ENCODE assay signal across 8 mouse cellular contexts in genomic region chrX:101273875-101274738, GRCm38 (mm10). TPM values are rescaled to one million over a fixed set of nuclear protein-coding genes. Genes with fewer than 3 reads are reported as not detected.
DNase-seq lines count a peak whose midpoint lies in the region; ATAC-seq and TF ChIP-seq lines count a peak whose summit lies in the region.

TSS of gene Med12 (plus strand) at chrX:101274030.

- peak; percentile 90 for DNase-seq in 416B (ENCODE audit: low read depth)
- peak; percentile 90 to 92 for DNase-seq in heart, adult 9 months (ENCODE audit: low spot score in 2 of 2)
- DNase-seq in monocyte, adult 2 months (ENCODE audit: low read depth in 1 of 2, low spot score in 2 of 2) = peak; percentile 53 to 78
- peak; percentile 93 to 94 for DNase-seq in spleen, postnatal 36 days (ENCODE audit: low spot score in 2 of 2)

- H3K4me3 ChIP-seq in bone marrow, adult 2 months (replicated peaks; ENCODE audit: control insufficient read depth, low read depth, low read length) = peak within 1 kb of the TSS; percentile 90
- peak within 1 kb of the TSS; percentile 57 for H3K4me3 ChIP-seq in embryonic facial prominence, embryonic 15.5 days (replicated peaks)
- peak within 1 kb of the TSS; percentile 51 for H3K4me3 ChIP-seq in kidney, embryonic 14.5 days (ENCODE audit: low read length)
- H3K4me3 ChIP-seq in limb, embryonic 15.5 days = peak within 1 kb of the TSS; percentile 52

- H3K4me1 ChIP-seq in bone marrow, adult 2 months (ENCODE audit: control insufficient read depth, insufficient read depth, low read length) = no peaks in the 10 kb centered on the region; the same call in 1 of the 2 replicates
- no peaks in the 10 kb centered on the region for H3K4me1 ChIP-seq in embryonic facial prominence, embryonic 15.5 days
- no peaks in the 10 kb centered on the region for H3K4me1 ChIP-seq in kidney, embryonic 14.5 days (ENCODE audit: control insufficient read depth, insufficient read depth, low read length)
- no peaks in the 10 kb centered on the region for H3K4me1 ChIP-seq in limb, embryonic 15.5 days

- H3K9ac ChIP-seq in embryonic facial prominence, embryonic 15.5 days = peak within 1 kb of the TSS; percentile 51; the same call in 1 of the 2 replicates
- H3K9ac ChIP-seq in kidney, embryonic 14.5 days (ENCODE audit: low read depth, low read length) = peak within 1 kb of the TSS; percentile 62
- H3K9ac ChIP-seq in limb, embryonic 15.5 days = peak within 1 kb of the TSS; percentile 44

- peaks cover 12% of the 10 kb centered on the region; the same call in 1 of the 2 replicates for H3K36me3 ChIP-seq in embryonic facial prominence, embryonic 15.5 days
- peaks cover 11% of the 10 kb centered on the region; the same call in 1 of the 2 replicates for H3K36me3 ChIP-seq in kidney, embryonic 14.5 days (ENCODE audit: control insufficient read depth, insufficient read depth, low read length)
- H3K36me3 ChIP-seq in limb, embryonic 15.5 days = peaks cover 11% of the 10 kb centered on the region; the same call in 1 of the 2 replicates

- ATAC-seq in embryonic facial prominence, embryonic 15.5 days (ENCODE audit: insufficient number of reproducible peaks, low FRiP score, low TSS enrichment, low read depth) = peak; percentile 97
- peak; percentile 98 for ATAC-seq in kidney, embryonic 14.5 days (ENCODE audit: low FRiP score, low TSS enrichment)
- ATAC-seq in limb, embryonic 15.5 days (ENCODE audit: insufficient number of reproducible peaks, low FRiP score, low TSS enrichment, low read depth) = peak; percentile 98

- TF ChIP-seq CTCF in bone marrow, adult 2 months (IDR thresholded peaks at IDR 0.05; ENCODE audit: control insufficient read depth, insufficient read depth, low read length) = no peak

- no peaks in the 10 kb centered on the region for H3K27me3 ChIP-seq in embryonic facial prominence, embryonic 15.5 days
- H3K27me3 ChIP-seq in kidney, embryonic 14.5 days (ENCODE audit: control insufficient read depth, insufficient read depth, low read length) = no peaks in the 10 kb centered on the region; the same call in 1 of the 2 replicates
- H3K27me3 ChIP-seq in limb, embryonic 15.5 days = peaks cover 23% of the 10 kb centered on the region

- H3K4me2 ChIP-seq in embryonic facial prominence, embryonic 15.5 days (replicated peaks) = peak within 1 kb of the TSS; percentile 47
- peak within 1 kb of the TSS; percentile 44 for H3K4me2 ChIP-seq in kidney, embryonic 14.5 days (replicated peaks; ENCODE audit: low read depth, low read length)
- H3K4me2 ChIP-seq in limb, embryonic 15.5 days = peak within 1 kb of the TSS; percentile 40

- no peaks in the 10 kb centered on the region for H3K9me3 ChIP-seq in embryonic facial prominence, embryonic 15.5 days (replicated peaks)
- no peaks in the 10 kb centered on the region for H3K9me3 ChIP-seq in kidney, embryonic 14.5 days (ENCODE audit: control insufficient read depth, low read length)
- no peaks in the 10 kb centered on the region for H3K9me3 ChIP-seq in limb, embryonic 15.5 days

- WGBS in bone marrow, adult 2 months = 10% methylated on average over 54 of the region's 54 CpGs
- 15% methylated on average over 54 of the region's 54 CpGs for WGBS in embryonic facial prominence, embryonic 15.5 days
- WGBS in kidney, embryonic 14.5 days = 24% methylated on average over 54 of the region's 54 CpGs
- 20% methylated on average over 54 of the region's 54 CpGs for WGBS in limb, embryonic 15.5 days

- peak; percentile 59; the same call in 1 of the 2 replicates for TF ChIP-seq POLR2A in bone marrow, adult 2 months (IDR thresholded peaks at IDR 0.05; ENCODE audit: borderline replicate concordance, control insufficient read depth, low read depth, low read length)

- peak within 1 kb of the TSS; percentile 89 for H3K27ac ChIP-seq in bone marrow, adult 2 months (ENCODE audit: control insufficient read depth, insufficient read depth, low read depth, low read length, poor library complexity)
- peak within 1 kb of the TSS; percentile 78 for H3K27ac ChIP-seq in embryonic facial prominence, embryonic 15.5 days (replicated peaks)
- H3K27ac ChIP-seq in kidney, embryonic 14.5 days (ENCODE audit: low read depth, low read length) = peak within 1 kb of the TSS; percentile 60
- H3K27ac ChIP-seq in limb, embryonic 15.5 days = peak within 1 kb of the TSS; percentile 82

RNA-seq across cellular contexts. Expression of gene Med12, which starts in this region (rescaled TPM):
- polyA plus RNA-seq in bone marrow, adult 2 months (2011; ENCODE audit: insufficient read depth, insufficient read length, low replicate concordance, missing spikeins) = 122 and 196 TPM in 2 replicates
- 33.3 and 39.3 TPM in 2 replicates for polyA plus RNA-seq in embryonic facial prominence, embryonic 15.5 days (2015; fragmentation: Nextera tagmentation; extraction: Ambion mirVana)
- 42.0 and 51.5 TPM in 2 replicates for polyA plus RNA-seq in kidney, embryonic 14.5 days (2014; fragmentation: Nextera tagmentation; extraction: Ambion mirVana)
- polyA plus RNA-seq in limb, embryonic 15.5 days (2015; fragmentation: Nextera tagmentation; extraction: Ambion mirVana) = 28.7 and 30.5 TPM in 2 replicates

Comparison
In these comparisons a context has a peak if more than half of its experiments do, and no peak if none do; other contexts are left out.
1. Peak in every context shown above with its lines: DNase-seq, ATAC-seq, H3K4me3 ChIP-seq and H3K27ac ChIP-seq.